Comparison of ENCODE assay signal across 34 mouse cellular contexts in the genomic region with DNA sequence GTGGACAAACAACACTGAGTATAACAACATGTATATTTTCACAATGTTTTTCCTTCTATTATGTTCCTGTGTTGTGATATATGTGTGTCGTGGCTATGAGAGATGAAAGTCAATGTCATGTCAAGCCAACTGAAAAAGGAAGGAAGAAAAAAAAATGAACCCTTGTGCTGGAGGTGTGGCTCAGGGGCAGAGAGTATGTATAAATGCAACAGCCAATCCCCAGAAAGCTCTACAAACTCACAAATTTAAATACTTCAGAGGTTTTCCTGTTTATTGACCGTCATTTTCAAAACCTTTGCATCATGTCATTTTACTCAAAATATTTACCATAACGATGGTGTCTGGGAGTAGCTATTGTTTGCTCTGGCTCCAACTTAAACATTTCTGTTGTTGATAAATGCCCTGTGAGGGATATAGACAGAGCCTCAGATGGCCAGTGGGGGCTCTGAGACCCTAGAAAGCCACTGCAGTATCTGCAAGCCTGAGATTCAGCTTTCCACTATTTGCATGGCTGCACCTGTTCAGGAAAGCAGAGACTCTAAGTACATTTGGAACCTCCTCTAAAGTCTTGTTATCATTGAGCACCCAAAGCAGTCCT. TPM values are rescaled to one million over a fixed set of nuclear protein-coding genes. Genes with fewer than 3 reads are reported as not detected.
"Had no signal": no experiment of that assay in that cellular context is flagged by ENCODE, and none has a peak within 500 bp of the region (broad histone marks: within the 10 kb centered on the region; RNA-seq: fewer than 3 reads in every experiment).

No protein-coding gene starts in this region.

- DNase-seq: layer of hippocampus, postnatal 36 days; left cerebral cortex, postnatal 4 days; liver; liver, embryonic 13.5 days; liver, postnatal 0 days; lung, adult 2 months; lung, postnatal 10 days; lung, postnatal 36 days; lung, postnatal 4 days; midbrain, embryonic 14.5 days had no signal

- H3K9me3 ChIP-seq: limb, embryonic 10.5 days; limb, embryonic 12.5 days; limb, embryonic 13.5 days; limb, embryonic 15.5 days; liver, embryonic 12.5 days; liver, embryonic 13.5 days; liver, embryonic 15.5 days; megakaryocyte, embryonic 14.5 days; midbrain, embryonic 10.5 days; midbrain, embryonic 12.5 days; midbrain, embryonic 13.5 days; midbrain, embryonic 15.5 days; neural tube, embryonic 12.5 days had no signal

- H3K4me2 ChIP-seq: limb, embryonic 12.5 days; limb, embryonic 13.5 days; limb, embryonic 15.5 days; liver, embryonic 11.5 days; liver, embryonic 12.5 days; liver, embryonic 13.5 days; liver, embryonic 15.5 days; midbrain, embryonic 11.5 days; midbrain, embryonic 12.5 days; midbrain, embryonic 13.5 days; midbrain, embryonic 15.5 days; neural tube, embryonic 12.5 days had no signal

- H3K4me3 ChIP-seq: left cerebral cortex, adult 2 months; limb, embryonic 10.5 days; limb, embryonic 12.5 days; limb, embryonic 13.5 days; limb, embryonic 15.5 days; liver, embryonic 12.5 days; liver, embryonic 13.5 days; liver, embryonic 15.5 days; megakaryocyte, embryonic 14.5 days; midbrain, embryonic 10.5 days; midbrain, embryonic 12.5 days; midbrain, embryonic 13.5 days; midbrain, embryonic 15.5 days; myocyte; neural tube, embryonic 12.5 days had no signal

- H3K4me1 ChIP-seq: limb, embryonic 10.5 days; limb, embryonic 12.5 days; limb, embryonic 13.5 days; limb, embryonic 15.5 days; liver, embryonic 12.5 days; liver, embryonic 13.5 days; liver, embryonic 15.5 days; midbrain, embryonic 10.5 days; midbrain, embryonic 12.5 days; midbrain, embryonic 13.5 days; midbrain, embryonic 15.5 days; neural tube, embryonic 12.5 days had no signal

- H3K27ac ChIP-seq: left cerebral cortex, adult 2 months; limb, embryonic 10.5 days; limb, embryonic 12.5 days; limb, embryonic 13.5 days; limb, embryonic 15.5 days; liver, embryonic 12.5 days; liver, embryonic 13.5 days; liver, embryonic 14.5 days; liver, embryonic 15.5 days; macrophage; midbrain, embryonic 10.5 days; midbrain, embryonic 12.5 days; midbrain, embryonic 13.5 days; midbrain, embryonic 15.5 days; neural tube, embryonic 12.5 days had no signal

- H3K9ac ChIP-seq: limb, embryonic 12.5 days; limb, embryonic 13.5 days; limb, embryonic 15.5 days; liver, embryonic 12.5 days; liver, embryonic 13.5 days; liver, embryonic 14.5 days; liver, embryonic 15.5 days; liver, postnatal 0 days; midbrain, embryonic 12.5 days; midbrain, embryonic 13.5 days; midbrain, embryonic 15.5 days; neural tube, embryonic 12.5 days had no signal

- H3K27me3 ChIP-seq: limb, embryonic 12.5 days; limb, embryonic 13.5 days; limb, embryonic 15.5 days; liver, embryonic 12.5 days; liver, embryonic 13.5 days; liver, embryonic 15.5 days; megakaryocyte, embryonic 14.5 days; midbrain, embryonic 12.5 days; midbrain, embryonic 13.5 days; midbrain, embryonic 15.5 days; neural tube, embryonic 12.5 days had no signal

- H3K36me3 ChIP-seq: limb, embryonic 10.5 days; limb, embryonic 12.5 days; limb, embryonic 13.5 days; limb, embryonic 15.5 days; liver, embryonic 12.5 days; liver, embryonic 13.5 days; liver, embryonic 15.5 days; midbrain, embryonic 10.5 days; midbrain, embryonic 12.5 days; midbrain, embryonic 13.5 days; midbrain, embryonic 15.5 days; neural tube, embryonic 12.5 days had no signal

- ATAC-seq: liver, embryonic 12.5 days; liver, postnatal 0 days; midbrain, embryonic 13.5 days; midbrain, embryonic 15.5 days; midbrain, embryonic 16.5 days had no signal

RNA-seq across cellular contexts. Expression of a gene that starts 4.6 kb away (rescaled TPM):
- polyA plus RNA-seq: myocyte had no signal

RNA-seq across cellular contexts. Expression of a gene that starts 8.1 kb away (rescaled TPM):
- polyA plus RNA-seq: limb, embryonic 10.5 days; limb, embryonic 11.5 days; limb, embryonic 12.5 days; limb, embryonic 15.5 days; liver, embryonic 11.5 days; liver, embryonic 12.5 days; midbrain, embryonic 10.5 days; midbrain, embryonic 11.5 days; midbrain, embryonic 12.5 days; midbrain, embryonic 13.5 days; midbrain, embryonic 14.5 days; midbrain, embryonic 15.5 days; midbrain, embryonic 16.5 days; midbrain, postnatal 0 days; myocyte; neural tube, embryonic 11.5 days; neural tube, embryonic 12.5 days had no signal

RNA-seq across cellular contexts. Expression of a gene that starts 38.7 kb away (rescaled TPM):
- polyA plus RNA-seq: limb, embryonic 10.5 days; limb, embryonic 11.5 days; limb, embryonic 12.5 days; limb, embryonic 13.5 days; liver, adult 2 months; liver, embryonic 11.5 days; liver, embryonic 12.5 days; liver, embryonic 13.5 days; liver, embryonic 14.5 days; liver, embryonic 15.5 days; liver, embryonic 16.5 days; liver, postnatal 0 days; macrophage; midbrain, embryonic 10.5 days; midbrain, embryonic 11.5 days; midbrain, embryonic 12.5 days; midbrain, embryonic 13.5 days; midbrain, embryonic 14.5 days; midbrain, embryonic 15.5 days; midbrain, embryonic 16.5 days; midbrain, postnatal 0 days; myocyte; neural tube, embryonic 11.5 days; neural tube, embryonic 12.5 days had no signal
